Mouse (Mus musculus): ENCODE data around the gene Arhgef5.

Gene Arhgef5

GRCm38 (mm10) chr6:43312961-43313656 is 47.7 kb downstream of the Arhgef5 start:
- peak; percentile 31 for DNase-seq (ENCODE audit: inconsistent ontology term)

- peak; percentile 80 for DNase-seq (ENCODE audit: inconsistent ontology term)
These were observed 68.1 kb downstream of the Arhgef5 start for GRCm38 (mm10) chr6:43333479-43333878.

GRCm38 (mm10) chr6:43335619-43336234 is 70.3 kb downstream of the Arhgef5 start:
- no peak for DNase-seq (ENCODE audit: inconsistent ontology term)

GRCm38 (mm10) chr6:43337491-43337961 is 72.1 kb downstream of the Arhgef5 start:
- peak; percentile 62 for DNase-seq (ENCODE audit: inconsistent ontology term)

- no peak for DNase-seq (ENCODE audit: inconsistent ontology term)
These were observed 73.4 kb downstream of the Arhgef5 start for GRCm38 (mm10) chr6:43338804-43339203.
